Mouse (Mus musculus) macrophage (primary cell): Measurements from ENCODE around the gene Csnk2b. TPM values are rescaled to one million over a fixed set of nuclear protein-coding genes. Genes with fewer than 3 reads are reported as not detected.

ENCODE experiments used
- H3K27ac ChIP-seq: fragments of 350-480 bp; formaldehyde crosslinking; 2 replicates; pipeline ENCODE4 v1.9.0; 2021
- H3K36me3 ChIP-seq: fragments of 350-480 bp; formaldehyde crosslinking; 2 replicates; pipeline ENCODE4 v1.9.0; 2021; ENCODE audit errors: inconsistent target
- H3K4me3 ChIP-seq: fragments of 350-480 bp; formaldehyde crosslinking; 2 replicates; pipeline ENCODE4 v1.9.0; 2021; ENCODE audit errors: inconsistent target
- H3K79me2 ChIP-seq: fragments of 350-480 bp; formaldehyde crosslinking; 2 replicates; pipeline ENCODE4 v1.9.0; 2021; ENCODE audit errors: inconsistent target
- WGBS: methylation state at CpG from one replicate; pipeline ENCODE4 v1.1.7; 2026; ENCODE audit warnings: inconsistent platforms; ENCODE audit not compliant: missing documents; 5-methylcytosine and 5-hydroxymethylcytosine counted together
- polyA plus RNA-seq: library from polyadenylated mRNA; stranded (reverse); fragments of 250-400 nt; gene quantifications from 3 replicates; pipeline ENCODE4 v1.2.4, GENCODE M21; 2018; ENCODE audit warnings: inconsistent platforms

Gene Csnk2b
- polyA plus RNA-seq, 1 experiment from 2014 or later = 149 TPM

DNA sequence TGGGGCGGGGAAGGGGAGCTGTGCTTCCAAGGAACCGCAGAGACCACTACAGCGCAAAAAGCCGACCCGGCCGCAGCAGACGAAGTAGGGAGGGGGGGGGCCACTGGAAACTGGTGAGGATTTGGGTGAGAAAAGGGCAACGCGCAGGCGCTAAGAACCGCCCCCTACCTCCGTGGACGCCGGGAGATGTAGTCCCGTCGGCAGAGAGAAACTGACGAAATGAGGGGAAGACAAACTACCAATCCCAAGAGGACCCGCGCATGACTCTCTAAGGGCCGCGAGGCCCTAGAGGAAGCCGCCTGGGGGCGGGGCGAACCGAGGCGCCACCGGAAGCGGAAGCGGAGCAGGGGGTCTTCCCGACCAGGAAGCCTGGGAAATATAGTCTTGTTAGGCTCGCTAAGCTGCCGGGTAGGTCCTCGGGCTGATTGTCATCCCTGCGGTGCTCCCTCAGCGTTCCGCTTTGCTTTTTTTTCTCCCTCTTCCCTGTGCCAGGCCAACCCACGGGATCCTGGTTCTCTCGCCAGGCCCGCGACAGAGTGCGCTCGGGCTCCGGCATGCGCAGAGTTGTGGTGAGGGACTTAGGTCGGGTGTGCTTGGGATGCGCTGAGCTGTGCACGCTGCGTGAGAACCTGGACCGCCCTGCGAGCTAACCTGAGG, 582 bp downstream of the Csnk2b start, which contains the start of gene Gpank1:
Gpank1 (plus strand) TSS at position 313 of the 657 bp plus-strand sequence.
- Histone ChIP-seq H3K79me2 (peaks cover 54% of the 10 kb centered on the region), H3K36me3 (peaks cover 31% of the 10 kb centered on the region), H3K4me3 (peak within 1 kb of the TSS; percentile 89), H3K27ac (peak within 1 kb of the TSS; percentile 60)
- WGBS = under 1% methylated on average over 50 of the region's 50 CpGs

DNA sequence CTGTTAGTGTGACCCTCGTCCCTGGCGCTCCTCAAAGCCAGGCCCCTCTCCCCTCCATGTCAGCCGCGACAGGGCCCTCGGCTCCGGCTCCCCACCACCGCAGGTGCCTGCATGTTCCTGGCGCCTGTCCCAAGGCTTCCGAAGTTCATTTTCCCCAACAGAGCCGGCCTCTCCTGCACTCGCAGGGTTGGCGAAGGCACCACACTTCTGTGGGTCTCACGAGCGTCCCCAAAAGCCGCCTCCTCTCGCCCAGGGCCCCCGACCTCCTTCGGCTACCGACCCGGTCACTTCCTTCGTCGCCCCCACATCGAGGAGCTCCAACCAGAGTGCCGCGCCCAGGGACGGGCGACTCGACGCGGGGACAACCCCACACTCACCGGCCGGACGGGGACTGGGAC, 1.1 kb downstream of the Csnk2b start:
- Histone ChIP-seq H3K36me3 (peaks cover 36% of the 10 kb centered on the region), H3K4me3 (peak overlapping the region; percentile 89), H3K79me2 (peaks cover 54% of the 10 kb centered on the region), H3K27ac (peak overlapping the region; percentile 35)
- 1% methylated on average over 32 of the region's 33 CpGs for WGBS

DNA sequence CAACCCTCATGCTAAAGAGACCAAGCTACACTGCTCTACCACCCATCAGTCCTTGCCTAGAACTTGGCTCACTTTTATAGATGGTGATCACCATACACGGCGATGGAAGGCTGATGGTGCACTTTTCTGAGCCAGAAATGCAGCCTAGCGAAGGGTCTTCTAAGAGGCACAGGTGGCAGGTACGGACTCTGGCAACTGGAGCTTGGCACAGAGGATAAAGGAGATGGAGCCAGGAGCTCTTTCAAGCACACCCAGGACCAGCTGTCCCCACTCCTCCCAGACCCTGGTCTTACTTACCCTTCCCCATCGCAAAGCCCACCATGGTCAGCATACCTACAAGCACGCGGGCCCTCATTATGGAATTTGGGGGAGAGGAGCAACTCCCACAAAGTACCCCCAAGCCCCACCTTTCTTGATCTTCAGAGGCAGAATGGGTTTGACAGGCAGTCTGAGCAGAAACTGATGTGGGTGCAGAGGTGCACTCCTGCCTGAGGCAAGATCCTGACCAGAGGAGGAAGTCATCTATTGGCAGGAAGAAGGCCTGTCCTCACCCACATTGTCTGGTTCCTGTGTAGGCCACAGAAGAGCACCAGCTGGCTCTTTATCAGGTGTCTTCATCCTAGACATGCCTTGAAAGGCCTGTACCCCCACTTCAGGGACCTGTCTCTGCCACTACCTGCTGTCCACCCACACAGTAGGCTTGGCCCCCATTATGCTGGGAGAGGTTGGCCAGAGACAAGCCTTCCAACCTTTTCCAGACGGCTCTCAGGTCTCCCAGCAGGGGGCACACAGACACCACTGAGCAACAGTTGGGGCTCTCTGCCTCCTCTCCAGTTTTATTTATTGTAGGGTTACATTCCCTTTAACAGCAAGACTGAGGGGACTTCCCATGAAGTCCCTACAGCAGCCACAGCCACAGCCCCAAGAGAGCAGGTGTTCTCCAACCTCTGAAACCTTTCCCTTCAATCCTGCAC, 6.5 kb downstream of the Csnk2b start, which contains the start of gene Ly6g5b:
Ly6g5b (minus strand) TSS at position 383 of the 974 bp plus-strand sequence.
- Histone ChIP-seq H3K27ac (no peak within 1 kb of the TSS), H3K4me3 (no peak within 1 kb of the TSS), H3K36me3 (peaks cover 36% of the 10 kb centered on the region), H3K79me2 (peaks cover 16% of the 10 kb centered on the region)
- WGBS = 78% methylated on average over 4 of the region's 8 CpGs

DNA sequence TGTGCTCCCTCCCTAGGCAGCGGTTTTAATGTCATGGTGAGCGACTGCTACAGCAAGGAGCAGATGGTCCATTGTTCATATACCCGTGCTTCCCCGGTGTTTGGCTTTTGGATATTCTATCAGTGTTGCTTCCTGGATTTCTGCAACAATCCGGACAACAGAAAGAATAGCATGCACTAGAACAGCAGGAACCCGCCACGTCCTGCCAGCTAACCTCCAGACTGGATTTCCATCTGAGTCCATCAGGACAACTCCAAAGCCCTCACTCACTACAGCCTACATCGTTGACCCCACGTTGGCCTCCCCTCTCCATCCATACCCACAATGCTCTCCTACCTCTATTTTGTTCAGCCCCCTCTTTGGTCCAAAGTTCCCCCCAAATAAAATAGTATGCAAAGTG, 10.1 kb downstream of the Csnk2b start:
- peaks cover 20% of the 10 kb centered on the region; the same call in 1 of the 2 replicates for H3K36me3 ChIP-seq
- no peak overlapping the region for H3K27ac ChIP-seq
- WGBS = 80% methylated on average over 9 of the region's 9 CpGs
- no peaks in the 10 kb centered on the region for H3K79me2 ChIP-seq
- H3K4me3 ChIP-seq = no peak overlapping the region

DNA sequence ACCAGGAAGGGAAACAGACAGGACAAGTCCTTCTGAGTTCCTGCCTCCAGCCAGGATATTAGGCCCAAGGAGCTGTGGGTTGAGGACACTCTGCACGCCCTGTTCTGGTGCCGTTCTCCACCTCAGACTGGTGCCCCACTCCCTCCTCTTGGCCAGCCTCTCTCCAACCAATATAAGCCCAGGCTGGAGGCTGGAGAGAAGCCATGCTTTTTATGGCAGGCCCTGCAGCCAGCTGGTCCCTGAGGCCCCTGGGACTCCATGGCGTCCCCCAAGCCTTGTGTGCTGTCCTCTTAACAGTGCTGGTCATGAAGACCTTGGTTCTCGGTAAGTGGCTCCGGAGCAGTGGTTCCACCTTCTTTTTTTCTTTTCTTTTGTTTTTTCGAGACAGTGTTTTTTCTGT, 13.8 kb downstream of the Csnk2b start, which contains the start of gene Ly6g5c:
Ly6g5c (plus strand) TSS at position 183 of the 400 bp plus-strand sequence.
- H3K36me3 ChIP-seq = peaks cover 3% of the 10 kb centered on the region; the same call in 1 of the 2 replicates
- no peak within 1 kb of the TSS for H3K27ac ChIP-seq
- no peaks in the 10 kb centered on the region for H3K79me2 ChIP-seq
- 90% methylated on average over 6 of the region's 6 CpGs for WGBS
- H3K4me3 ChIP-seq = no peak within 1 kb of the TSS

DNA sequence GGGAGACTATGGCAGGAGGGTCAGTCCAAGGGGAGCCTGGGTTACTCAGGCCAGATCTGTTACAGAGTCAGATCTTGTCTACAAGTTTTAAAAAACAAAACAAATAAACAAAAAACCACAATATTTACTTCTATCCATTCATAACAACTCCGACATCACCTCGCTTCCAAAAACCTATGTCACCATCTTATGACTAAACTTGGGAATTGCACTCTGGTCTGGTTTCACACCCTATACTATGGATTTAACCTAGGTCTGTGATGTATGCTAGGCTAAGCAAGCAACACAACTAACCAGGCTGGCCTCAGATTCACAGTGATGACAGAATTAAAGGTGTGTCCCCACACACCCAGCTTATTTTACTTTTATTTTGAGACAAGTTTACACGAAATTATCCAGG, 15.3 kb downstream of the Csnk2b start:
- WGBS = 96% methylated on average over 3 of the region's 3 CpGs
- Histone ChIP-seq H3K36me3 (peaks cover 19% of the 10 kb centered on the region), H3K27ac (no peak overlapping the region)

DNA sequence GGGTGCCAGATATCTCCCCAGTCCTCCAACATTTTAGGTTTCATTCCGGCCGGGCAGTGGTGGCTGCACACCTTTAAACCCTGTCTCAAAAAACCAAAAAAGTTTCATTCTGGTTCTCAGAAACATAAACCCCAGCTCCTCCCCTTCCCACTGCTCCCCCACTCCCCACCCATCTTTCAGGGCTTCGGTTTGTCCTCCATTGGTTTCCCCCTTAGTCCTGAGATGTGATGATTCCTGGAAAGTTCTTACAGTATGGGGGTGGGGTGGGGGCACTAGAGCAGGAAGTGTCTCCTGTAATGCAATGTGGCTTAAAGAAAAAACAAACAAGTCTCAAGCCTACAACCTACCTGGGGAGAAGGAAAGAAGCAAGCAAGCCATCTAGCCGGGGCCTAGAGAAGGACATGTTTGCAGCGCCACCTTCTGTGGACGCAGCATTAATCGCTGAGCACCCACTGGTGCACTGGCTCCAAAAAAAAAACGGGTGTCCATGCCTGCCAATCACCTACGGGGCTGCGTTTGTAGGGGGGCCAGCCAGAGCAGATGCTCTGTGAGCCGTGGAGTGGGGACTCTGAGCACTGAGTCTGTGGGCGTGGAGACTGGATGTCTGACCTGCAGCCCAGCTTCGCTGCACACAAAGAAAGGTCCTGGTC, 16.0 kb downstream of the Csnk2b start:
- no peak overlapping the region for H3K27ac ChIP-seq
- H3K36me3 ChIP-seq = peaks cover 26% of the 10 kb centered on the region
- WGBS = 39% methylated on average over 13 of the region's 13 CpGs
- H3K4me3 ChIP-seq = no peak overlapping the region
- no peaks in the 10 kb centered on the region for H3K79me2 ChIP-seq

More for the DNA sequence above, 15.3 kb downstream of the Csnk2b start:
- Histone ChIP-seq H3K4me3 (no peak overlapping the region), H3K79me2 (no peaks in the 10 kb centered on the region)

DNA sequence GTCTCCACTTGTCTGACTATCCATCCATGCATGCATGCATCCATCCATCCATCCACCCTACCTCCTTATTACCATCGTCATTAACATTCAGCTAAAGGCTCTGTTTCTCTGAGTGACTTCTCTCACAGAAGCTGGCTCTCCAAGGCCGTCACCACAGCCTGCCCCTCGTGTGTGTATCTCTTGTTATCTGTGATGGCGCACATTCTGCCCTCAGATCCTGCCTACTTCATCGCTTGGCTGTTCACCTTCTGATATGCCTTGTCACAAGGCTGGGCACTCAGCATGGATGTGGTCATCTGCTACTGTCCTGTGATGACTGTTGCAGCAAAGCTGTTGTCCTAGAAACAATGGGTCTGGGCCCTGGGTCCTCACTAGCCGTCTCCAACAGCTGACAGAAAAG, 17.1 kb downstream of the Csnk2b start:
- no peak overlapping the region for H3K4me3 ChIP-seq
- H3K27ac ChIP-seq = no peak overlapping the region
- peaks cover 34% of the 10 kb centered on the region for H3K36me3 ChIP-seq
- H3K79me2 ChIP-seq = no peaks in the 10 kb centered on the region
- 89% methylated on average over 5 of the region's 6 CpGs for WGBS

DNA sequence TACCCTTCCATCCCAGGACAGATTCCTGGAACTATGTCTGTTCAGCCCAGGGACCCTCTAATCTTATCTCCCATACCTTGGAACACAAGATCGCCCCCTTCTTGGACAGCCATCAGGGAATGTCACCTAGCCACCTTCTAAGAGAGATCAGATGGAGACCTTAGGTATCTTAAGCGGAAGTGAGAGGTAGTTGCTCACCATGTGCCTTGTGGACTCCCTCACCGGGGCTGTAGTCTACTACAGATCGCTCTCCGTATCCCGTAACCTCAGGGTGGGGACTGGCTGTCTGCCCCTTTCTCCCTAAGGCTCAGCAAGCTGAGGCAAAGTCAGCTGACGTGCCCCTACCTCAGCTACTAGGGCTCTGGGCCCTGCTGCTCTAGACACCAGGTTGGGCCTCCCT, 17.8 kb downstream of the Csnk2b start:
- Histone ChIP-seq H3K4me3 (no peak overlapping the region), H3K36me3 (peaks cover 41% of the 10 kb centered on the region), H3K27ac (no peak overlapping the region), H3K79me2 (no peaks in the 10 kb centered on the region)
- WGBS = 100% methylated on average over 7 of the region's 7 CpGs

DNA sequence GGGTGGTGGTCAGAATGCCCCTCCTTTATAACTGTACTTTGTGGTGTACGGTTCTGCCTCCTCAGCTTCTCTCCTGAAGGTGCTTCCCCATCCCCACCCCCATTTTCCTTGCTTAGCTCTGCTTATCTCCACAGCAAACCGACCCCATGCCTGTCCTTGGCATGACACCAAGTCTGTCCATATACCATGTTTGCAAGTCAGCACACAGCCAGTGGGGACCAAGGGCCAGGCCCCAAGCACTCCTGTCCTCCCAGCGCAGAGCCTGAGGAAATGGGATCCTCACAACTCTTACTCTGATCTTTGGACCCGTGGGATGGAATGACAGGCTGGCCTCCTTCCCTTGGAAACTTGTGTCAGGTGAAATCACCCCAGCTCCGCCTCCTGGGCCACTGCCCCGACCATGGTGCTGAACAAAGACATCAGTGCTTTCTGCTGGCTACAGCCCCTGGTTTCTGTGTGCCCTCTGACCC, 18.6 kb downstream of the Csnk2b start:
- 65% methylated on average over 6 of the region's 6 CpGs for WGBS
- Histone ChIP-seq H3K79me2 (no peaks in the 10 kb centered on the region), H3K36me3 (peaks cover 48% of the 10 kb centered on the region), H3K4me3 (no peak overlapping the region), H3K27ac (no peak overlapping the region)

DNA sequence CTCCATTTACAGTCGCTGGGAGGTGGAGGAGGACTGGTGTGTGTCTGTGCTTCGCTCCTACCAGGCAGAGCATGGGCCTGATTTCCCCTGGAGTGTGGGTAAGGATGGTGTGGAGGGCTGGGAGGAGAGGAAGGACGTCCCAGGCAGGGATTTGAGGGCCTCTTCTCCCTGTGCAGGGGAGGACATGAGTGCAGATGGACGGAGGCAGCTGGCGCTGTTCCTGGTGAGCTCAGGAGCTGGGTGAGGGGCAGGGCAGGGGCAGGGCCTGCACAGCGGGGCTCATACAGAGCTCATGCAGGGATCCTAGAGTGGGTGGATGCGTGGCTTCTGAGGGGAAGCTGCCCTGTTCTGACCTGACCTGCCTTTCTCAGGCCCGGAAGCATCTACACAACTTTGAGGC, 19.6 kb downstream of the Csnk2b start:
- Histone ChIP-seq H3K4me3 (no peak overlapping the region), H3K79me2 (no peaks in the 10 kb centered on the region), H3K27ac (no peak overlapping the region), H3K36me3 (peaks cover 57% of the 10 kb centered on the region)
- 90% methylated on average over 8 of the region's 8 CpGs for WGBS

DNA sequence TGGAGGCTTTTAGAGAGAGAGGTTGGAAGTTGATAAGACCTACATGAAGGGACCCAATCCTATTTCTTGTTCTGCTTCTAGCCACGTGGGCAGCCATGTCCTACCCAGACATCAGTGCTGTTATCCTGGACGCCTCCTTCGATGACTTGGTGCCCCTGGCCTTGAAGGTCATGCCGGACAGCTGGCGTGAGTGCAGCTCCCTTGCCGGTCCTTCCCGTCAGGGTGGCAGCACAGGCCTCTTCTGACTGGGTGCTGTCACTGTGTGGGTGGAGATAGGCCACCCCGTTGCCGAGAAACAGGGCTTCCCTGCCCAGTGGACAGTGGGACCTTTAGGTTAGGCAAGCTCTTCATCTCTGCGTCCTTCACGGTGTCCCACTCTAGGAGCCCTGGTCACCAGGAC, 20.7 kb downstream of the Csnk2b start:
- Histone ChIP-seq H3K36me3 (peaks cover 69% of the 10 kb centered on the region), H3K27ac (no peak overlapping the region)

DNA sequence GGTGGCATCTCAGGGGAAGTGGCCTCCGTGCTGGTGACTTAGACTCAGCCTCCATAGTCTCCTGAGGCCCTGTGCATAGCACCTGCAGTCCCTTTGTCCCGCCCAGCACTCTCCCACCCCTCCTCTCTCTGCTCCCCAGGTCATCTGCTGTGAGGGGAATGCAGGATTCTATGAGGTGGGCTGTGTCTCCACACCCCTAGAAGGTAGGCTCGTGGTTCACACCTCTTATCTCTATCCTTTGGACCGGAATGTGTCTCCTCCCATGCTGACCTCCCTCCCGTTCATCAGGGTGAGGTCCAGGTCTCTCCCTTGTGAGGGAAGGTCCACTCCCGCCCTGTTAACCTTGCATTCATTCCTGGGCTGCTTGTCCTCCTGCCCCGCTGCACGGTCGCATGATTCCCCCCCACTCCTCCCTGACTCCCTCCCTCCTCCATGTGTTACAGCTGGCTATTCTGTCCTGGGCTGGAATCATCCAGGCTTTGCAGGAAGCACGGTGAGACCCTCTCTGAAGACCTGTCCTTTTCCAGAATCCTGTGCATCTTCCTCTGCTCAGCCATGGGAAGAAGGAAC, 21.6 kb downstream of the Csnk2b start:
- 93% methylated on average over 10 of the region's 10 CpGs for WGBS
- Histone ChIP-seq H3K79me2 (no peaks in the 10 kb centered on the region), H3K4me3 (no peak overlapping the region), H3K27ac (no peak overlapping the region), H3K36me3 (peaks cover 72% of the 10 kb centered on the region)

More for the DNA sequence above, 20.7 kb downstream of the Csnk2b start:
- no peaks in the 10 kb centered on the region for H3K79me2 ChIP-seq
- 93% methylated on average over 10 of the region's 11 CpGs for WGBS
- no peak overlapping the region for H3K4me3 ChIP-seq

DNA sequence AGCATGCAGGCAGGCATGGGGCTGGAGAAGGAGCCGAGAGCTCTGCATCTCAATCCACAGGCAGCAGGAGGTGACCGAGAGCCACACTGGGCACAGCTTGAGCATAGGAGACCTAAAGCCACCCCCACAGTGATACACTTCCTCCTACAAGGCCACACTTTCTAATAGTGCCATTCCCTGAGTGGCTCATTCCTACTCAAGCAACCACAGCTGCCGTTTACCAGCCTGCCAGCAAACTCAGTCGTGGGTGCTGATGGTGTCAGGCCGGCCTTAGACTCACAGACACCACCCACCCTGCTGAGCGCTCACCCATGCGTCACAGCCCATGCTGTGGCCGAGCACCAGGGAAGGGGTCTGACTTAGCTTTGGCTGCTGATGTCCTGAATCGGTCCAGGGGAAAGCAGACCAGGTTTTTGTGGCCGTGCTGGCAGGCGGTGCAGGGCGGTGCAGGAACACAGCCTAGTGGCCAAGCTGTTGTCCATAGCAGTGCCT, 24.6 kb downstream of the Csnk2b start:
- H3K4me3 ChIP-seq = no peak overlapping the region
- WGBS = 95% methylated on average over 12 of the region's 12 CpGs
- H3K36me3 ChIP-seq = peaks cover 80% of the 10 kb centered on the region
- H3K79me2 ChIP-seq = no peaks in the 10 kb centered on the region
- no peak overlapping the region for H3K27ac ChIP-seq
